Mouse (Mus musculus) ES-Bruce4 (cell line): ENCODE data around the gene Sft2d2.

Source experiments
- CTCF ChIP-seq: IDR thresholded peaks from one replicate; pipeline ENCODE4 v1.8.1; 2011; ENCODE audit warnings: low read depth, low read length
- EP300 ChIP-seq: IDR thresholded peaks from 2 replicates; pipeline ENCODE4 v1.6.1; 2011; ENCODE audit warnings: low read depth, low read length; ENCODE audit not compliant: insufficient read depth
- POLR2A ChIP-seq: IDR thresholded peaks from one replicate; pipeline ENCODE4 v1.8.1; 2011; ENCODE audit warnings: low read length; ENCODE audit not compliant: insufficient read depth

DNA sequence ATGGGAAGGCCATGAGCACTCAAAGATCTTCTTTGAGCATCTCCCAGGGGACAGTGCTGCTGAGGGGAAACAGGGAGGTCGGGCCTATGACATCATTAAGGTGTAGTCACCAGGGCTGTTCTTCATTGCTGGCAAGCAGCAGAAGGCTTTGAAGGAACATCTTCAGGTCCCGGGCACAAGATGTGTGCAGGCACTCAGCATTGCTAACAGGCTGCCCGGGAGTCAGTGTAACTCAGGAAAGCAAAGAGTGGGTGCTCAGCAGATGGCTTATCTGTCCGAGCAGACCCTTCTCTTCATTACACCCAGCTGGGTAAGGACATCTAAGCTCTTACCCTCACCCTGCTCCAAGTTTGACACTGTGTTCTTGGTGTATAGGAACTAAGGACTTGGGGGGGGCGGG lies 14.9 kb downstream of the Sft2d2 start:
- TF ChIP-seq CTCF (no peak), EP300 (no peak), POLR2A (no peak)
